Mouse (Mus musculus) frontal cortex, postnatal 10 days (tissue): ENCODE results near the gene Copz2.

ENCODE experiments used
- DNase-seq, 2 experiments: peaks; one replicate each; pipeline ENCODE4 v3.0.0; 2022; ENCODE audit warnings: low spot score in 2 of 2, mixed read lengths in 1 of 2

The Copz2 gene

GRCm38 (mm10) chr11:96863206-96863995, 13.7 kb downstream of the Copz2 start:
- peak in 1 of 2 experiments; percentile 23 for DNase-seq

- peak; percentile 34 to 57 for DNase-seq
Observed at GRCm38 (mm10) chr11:96867149-96867548, 17.5 kb downstream of the Copz2 start.

GRCm38 (mm10) chr11:96872441-96873379, 23.0 kb downstream of the Copz2 start:
- peak in 1 of 2 experiments; percentile 29 for DNase-seq

- DNase-seq, result no peak
Observed at GRCm38 (mm10) chr11:96873601-96874140, 24.0 kb downstream of the Copz2 start.

GRCm38 (mm10) chr11:96875270-96875669, 25.6 kb downstream of the Copz2 start:
- no peak for DNase-seq

- DNase-seq, result peak; percentile 80 to 83
Observed at GRCm38 (mm10) chr11:96875745-96876144, 26.1 kb downstream of the Copz2 start.

GRCm38 (mm10) chr11:96876300-96877040, 26.8 kb downstream of the Copz2 start:
- peak; percentile 16 to 27 for DNase-seq

GRCm38 (mm10) chr11:96877071-96877470, 27.4 kb downstream of the Copz2 start:
- no peak for DNase-seq

GRCm38 (mm10) chr11:96878715-96879114, 29.0 kb downstream of the Copz2 start:
- no peak for DNase-seq

- no peak for DNase-seq
Observed at GRCm38 (mm10) chr11:96879359-96879758, 29.7 kb downstream of the Copz2 start.

GRCm38 (mm10) chr11:96880296-96880695, 30.6 kb downstream of the Copz2 start:
- no peak for DNase-seq

- no peak for DNase-seq
Observed at GRCm38 (mm10) chr11:96885901-96886340, 36.3 kb downstream of the Copz2 start.

- no peak for DNase-seq
Observed at GRCm38 (mm10) chr11:96886942-96887546, 37.4 kb downstream of the Copz2 start.

- DNase-seq, result no peak
Observed at GRCm38 (mm10) chr11:96891784-96892527, 42.3 kb downstream of the Copz2 start.

- no peak for DNase-seq
Observed at GRCm38 (mm10) chr11:96893203-96893842, 43.7 kb downstream of the Copz2 start.

GRCm38 (mm10) chr11:96895886-96896285, 46.2 kb downstream of the Copz2 start:
- DNase-seq, result no peak

GRCm38 (mm10) chr11:96899449-96900306, 50.0 kb downstream of the Copz2 start:
- no peak for DNase-seq

- no peak for DNase-seq
Observed at GRCm38 (mm10) chr11:96901332-96901731, 51.7 kb downstream of the Copz2 start.
